Mouse (Mus musculus) liver, adult 2 months (tissue): ENCODE results near the gene Sirt6.

Experiments
- CTCF ChIP-seq: fragments of 200-500 bp; IDR thresholded peaks from 2 replicates; pipeline ENCODE4 v1.5.1; 2011; ENCODE audit warnings: low read depth, low read length, control low read depth
- POLR2A ChIP-seq: fragments of 200-500 bp; IDR thresholded peaks from 2 replicates; pipeline ENCODE4 v1.6.1; 2011; ENCODE audit warnings: low read length, control low read depth; ENCODE audit not compliant: insufficient read depth; ENCODE audit errors: extremely low read depth

DNA sequence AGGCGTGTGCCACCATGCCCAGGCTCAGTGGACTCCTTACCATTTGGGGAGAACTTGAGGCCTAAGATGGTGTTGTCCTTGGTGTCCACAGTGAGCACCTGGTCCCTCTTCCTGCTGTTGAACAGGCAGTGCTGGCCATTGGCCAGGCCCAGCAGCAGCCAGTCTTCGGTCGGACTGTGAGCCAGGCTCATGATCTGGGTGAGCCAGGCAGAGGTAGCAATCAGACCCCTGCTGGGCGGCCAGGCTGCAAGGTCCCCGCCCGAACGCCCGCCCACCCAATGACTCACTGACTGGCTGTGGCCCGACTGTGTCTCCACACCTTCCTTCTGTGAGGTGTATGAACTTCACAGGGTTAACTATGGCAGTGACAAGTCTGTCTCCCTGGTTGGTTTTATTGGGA lies 35.8 kb downstream of the Sirt6 start:
- TF ChIP-seq CTCF (no peak), POLR2A (no peak)
